Mouse (Mus musculus): ENCODE data around the gene Glyr1. TPM values are rescaled to one million over a fixed set of nuclear protein-coding genes. Genes with fewer than 3 reads are reported as not detected.

Gene Glyr1
- 191 and 204 TPM in 2 replicates for polyA plus RNA-seq (2016; fragmentation: Nextera tagmentation; extraction: Ambion mirVana)

DNA sequence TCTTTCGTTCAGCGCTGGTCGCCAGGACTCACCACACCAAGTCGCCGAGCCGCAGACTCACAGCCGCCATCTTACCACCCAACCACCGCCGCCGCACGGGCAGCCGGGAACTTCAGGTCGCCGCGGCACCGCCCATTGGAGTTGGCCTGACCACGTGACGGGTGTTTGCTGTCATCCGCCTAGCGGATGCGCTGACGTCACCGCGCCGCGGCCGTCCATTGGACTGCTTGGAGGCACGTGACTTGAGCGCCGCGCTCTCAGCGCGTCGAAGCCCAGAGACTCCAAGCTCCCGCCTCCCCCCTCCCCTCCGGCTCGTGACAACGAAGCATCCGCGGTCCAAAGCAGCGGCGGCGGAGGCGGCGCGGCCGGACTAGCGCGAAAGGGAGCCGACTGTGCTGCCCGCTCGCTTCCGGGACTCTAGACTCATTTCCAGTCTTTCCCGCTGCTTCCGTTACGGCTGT lies at the start of gene Glyr1, which contains the start of gene Ubn1:
Gene Glyr1 (minus strand): TSS at position 90 of the 461 bp plus-strand sequence.
Gene Ubn1 (plus strand): TSS at position 284 of the 461 bp plus-strand sequence.
- WGBS = under 1% methylated on average over 56 of the region's 56 CpGs
- peak; percentile 99 for DNase-seq (ENCODE audit: low spot score)
- H3K27me3 ChIP-seq (ENCODE audit: low read depth, poor library complexity, severe bottlenecking) = no peaks in the 10 kb centered on the region
- H3K9me3 ChIP-seq (replicated peaks) = no peaks in the 10 kb centered on the region
- H3K36me3 ChIP-seq = peaks cover 51% of the 10 kb centered on the region
- peak within 1 kb of the TSS; percentile 93 for H3K27ac ChIP-seq
- H3K4me3 ChIP-seq = peak within 1 kb of the TSS; percentile 98
- peaks cover 21% of the 10 kb centered on the region for H3K4me1 ChIP-seq

DNA sequence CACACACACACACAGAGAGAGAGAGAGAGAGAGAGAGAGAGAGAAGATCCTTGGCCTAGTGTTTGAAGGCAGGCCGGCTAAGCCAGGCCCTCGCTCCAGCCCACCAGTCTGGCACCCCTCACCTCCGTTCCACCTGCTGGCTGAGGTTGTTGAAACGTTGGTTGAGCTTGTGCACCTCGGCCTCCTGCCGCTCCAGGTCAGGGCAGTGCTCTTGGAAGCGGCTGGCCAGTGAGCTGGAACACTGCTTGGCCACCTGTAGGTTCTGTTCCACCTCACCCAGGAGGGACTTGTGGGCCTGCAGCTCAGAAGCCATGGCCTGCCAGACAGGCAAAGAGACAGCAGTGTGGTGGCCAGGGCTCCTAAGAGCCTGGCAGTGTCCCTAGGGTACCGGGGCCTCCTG lies 46.8 kb upstream of the Glyr1 start:
- Histone ChIP-seq H3K9me3 (replicated peaks) (no peaks in the 10 kb centered on the region), H3K27ac (no peak overlapping the region), H3K27me3 (ENCODE audit: low read depth, poor library complexity, severe bottlenecking) (no peaks in the 10 kb centered on the region), H3K4me3 (no peak overlapping the region), H3K4me1 (no peaks in the 10 kb centered on the region), H3K36me3 (no peaks in the 10 kb centered on the region)
- 89% methylated on average over 8 of the region's 8 CpGs for WGBS
- DNase-seq (ENCODE audit: low spot score) = no peak

DNA sequence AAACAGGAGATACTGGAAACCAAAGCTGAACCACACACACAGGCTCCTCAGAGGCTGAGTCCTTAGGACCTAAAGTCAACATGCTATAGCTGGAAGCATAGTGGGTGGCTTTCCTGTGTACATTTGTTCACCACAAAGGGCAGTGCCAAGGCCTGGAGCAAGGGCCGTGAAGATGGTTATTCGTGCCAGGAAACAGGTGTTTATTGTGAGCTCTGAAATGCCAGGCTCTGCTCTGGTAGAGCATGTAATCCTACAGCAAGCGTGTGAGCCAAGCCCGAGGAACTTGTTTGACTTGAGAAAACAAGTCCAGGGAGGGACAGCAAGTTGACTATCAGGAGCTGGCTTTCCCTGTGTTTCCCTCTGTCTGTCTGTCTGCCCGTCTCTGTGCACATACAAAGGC lies 43.6 kb upstream of the Glyr1 start:
- no peak overlapping the region for H3K4me3 ChIP-seq
- 93% methylated on average over 5 of the region's 5 CpGs for WGBS
- H3K9me3 ChIP-seq (replicated peaks) = no peaks in the 10 kb centered on the region
- no peaks in the 10 kb centered on the region for H3K27me3 ChIP-seq (ENCODE audit: low read depth, poor library complexity, severe bottlenecking)
- no peaks in the 10 kb centered on the region for H3K4me1 ChIP-seq
- H3K27ac ChIP-seq = no peak overlapping the region
- H3K36me3 ChIP-seq = peaks cover 1% of the 10 kb centered on the region; the same call in 1 of the 2 replicates
- no peak for DNase-seq (ENCODE audit: low spot score)

- Histone ChIP-seq H3K27me3 (ENCODE audit: low read depth, poor library complexity, severe bottlenecking) (no peaks in the 10 kb centered on the region), H3K9me3 (replicated peaks) (no peaks in the 10 kb centered on the region), H3K4me3 (no peak overlapping the region), H3K36me3 (peaks cover 44% of the 10 kb centered on the region), H3K27ac (no peak overlapping the region), H3K4me1 (no peaks in the 10 kb centered on the region)
- DNase-seq (ENCODE audit: low spot score) = no peak
- WGBS = 61% methylated on average over 10 of the region's 10 CpGs
Observed at GRCm38 (mm10) chr16:5089021-5089420, 39.4 kb upstream of the Glyr1 start.

- WGBS = 96% methylated on average over 2 of the region's 2 CpGs
- H3K27ac ChIP-seq = no peak overlapping the region
- H3K9me3 ChIP-seq (replicated peaks) = no peaks in the 10 kb centered on the region
- no peaks in the 10 kb centered on the region for H3K4me1 ChIP-seq
- DNase-seq (ENCODE audit: low spot score) = no peak
- H3K4me3 ChIP-seq = no peak overlapping the region
- H3K36me3 ChIP-seq = peaks cover 71% of the 10 kb centered on the region
- H3K27me3 ChIP-seq (ENCODE audit: low read depth, poor library complexity, severe bottlenecking) = no peaks in the 10 kb centered on the region
Observed at GRCm38 (mm10) chr16:5086179-5086578, 36.5 kb upstream of the Glyr1 start.

GRCm38 (mm10) chr16:5085196-5085595 lies 35.5 kb upstream of the Glyr1 start:
- Histone ChIP-seq H3K36me3 (peaks cover 74% of the 10 kb centered on the region), H3K4me3 (no peak overlapping the region), H3K27me3 (ENCODE audit: low read depth, poor library complexity, severe bottlenecking) (no peaks in the 10 kb centered on the region), H3K4me1 (no peaks in the 10 kb centered on the region), H3K27ac (no peak overlapping the region), H3K9me3 (replicated peaks) (no peaks in the 10 kb centered on the region)
- no peak for DNase-seq (ENCODE audit: low spot score)
- 90% methylated on average over 4 of the region's 4 CpGs for WGBS

- WGBS = 91% methylated on average over 5 of the region's 5 CpGs
- no peak overlapping the region for H3K4me3 ChIP-seq
- no peaks in the 10 kb centered on the region for H3K9me3 ChIP-seq (replicated peaks)
- no peak overlapping the region for H3K27ac ChIP-seq
- peaks cover 96% of the 10 kb centered on the region for H3K36me3 ChIP-seq
- no peak for DNase-seq (ENCODE audit: low spot score)
- H3K4me1 ChIP-seq = no peaks in the 10 kb centered on the region
- H3K27me3 ChIP-seq (ENCODE audit: low read depth, poor library complexity, severe bottlenecking) = no peaks in the 10 kb centered on the region
Observed at GRCm38 (mm10) chr16:5074341-5074740, 24.7 kb upstream of the Glyr1 start.

DNA sequence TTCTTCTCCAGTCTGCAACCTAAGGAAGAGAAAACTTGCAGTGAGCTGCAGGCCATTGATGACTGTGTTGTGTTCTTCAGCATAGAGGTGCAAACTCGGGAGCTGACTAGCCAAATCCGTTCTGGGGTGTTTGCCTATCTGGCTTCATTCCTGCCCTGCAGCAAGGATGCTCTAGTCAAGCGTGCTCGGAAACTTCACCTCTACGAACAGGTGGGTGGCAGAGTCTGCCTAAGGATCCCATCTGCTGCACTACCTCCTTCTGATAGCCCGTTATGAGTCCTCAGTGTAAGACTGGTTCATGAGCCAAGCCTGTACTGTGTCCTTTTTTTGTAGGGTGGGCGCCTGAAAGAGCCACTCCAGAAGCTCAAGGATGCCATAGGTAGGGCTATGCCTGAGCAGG lies 22.3 kb upstream of the Glyr1 start:
- Histone ChIP-seq H3K9me3 (replicated peaks) (no peaks in the 10 kb centered on the region), H3K4me1 (no peaks in the 10 kb centered on the region), H3K36me3 (peaks cover 94% of the 10 kb centered on the region), H3K4me3 (no peak overlapping the region), H3K27me3 (ENCODE audit: low read depth, poor library complexity, severe bottlenecking) (no peaks in the 10 kb centered on the region), H3K27ac (no peak overlapping the region)
- DNase-seq (ENCODE audit: low spot score) = no peak
- 93% methylated on average over 7 of the region's 7 CpGs for WGBS

DNA sequence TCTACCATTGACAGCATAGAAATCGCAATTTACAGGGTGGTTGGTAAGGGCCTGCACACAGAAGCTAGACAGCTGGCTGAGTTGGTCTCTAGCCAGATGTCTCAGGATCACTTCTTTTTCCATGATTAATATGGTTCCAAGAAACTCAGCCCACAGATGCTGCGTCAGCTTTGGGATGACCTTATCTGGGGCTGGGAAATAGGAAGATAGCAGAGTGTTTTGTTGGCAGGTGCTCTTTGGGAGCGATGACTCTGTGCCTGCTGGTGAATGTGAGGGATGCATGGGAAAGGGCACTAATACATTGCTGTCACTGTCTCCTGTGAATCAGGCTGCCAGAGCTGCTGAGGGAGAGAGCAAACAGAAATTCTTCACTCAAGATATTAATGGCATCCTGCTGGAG lies 20.7 kb upstream of the Glyr1 start:
- no peak overlapping the region for H3K4me3 ChIP-seq
- H3K27ac ChIP-seq = no peak overlapping the region
- H3K27me3 ChIP-seq (ENCODE audit: low read depth, poor library complexity, severe bottlenecking) = no peaks in the 10 kb centered on the region
- no peaks in the 10 kb centered on the region for H3K9me3 ChIP-seq (replicated peaks)
- DNase-seq (ENCODE audit: low spot score) = no peak
- WGBS = 95% methylated on average over 3 of the region's 3 CpGs
- peaks cover 93% of the 10 kb centered on the region for H3K36me3 ChIP-seq
- H3K4me1 ChIP-seq = no peaks in the 10 kb centered on the region

DNA sequence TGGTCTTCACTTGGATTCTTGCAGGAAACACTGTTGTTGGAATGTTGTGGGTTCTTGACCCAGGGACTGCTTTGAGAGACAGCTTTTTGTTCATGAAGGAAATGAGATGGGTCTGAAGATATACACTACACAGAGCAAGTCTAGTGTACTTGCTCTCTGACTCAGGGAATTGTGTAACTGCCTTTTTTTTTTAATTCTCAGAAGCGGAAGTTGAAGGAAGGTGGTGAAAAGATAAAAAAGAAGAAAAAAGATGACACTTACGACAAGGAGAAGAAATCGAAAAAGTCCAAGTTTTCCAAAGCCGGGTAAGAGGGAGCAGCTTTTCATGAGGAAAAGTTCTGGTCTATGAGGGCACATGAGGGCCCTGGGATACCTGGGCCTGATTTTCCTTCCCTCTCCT lies 13.8 kb upstream of the Glyr1 start:
- no peaks in the 10 kb centered on the region for H3K9me3 ChIP-seq (replicated peaks)
- WGBS = 97% methylated on average over 4 of the region's 4 CpGs
- DNase-seq (ENCODE audit: low spot score) = no peak
- no peaks in the 10 kb centered on the region for H3K27me3 ChIP-seq (ENCODE audit: low read depth, poor library complexity, severe bottlenecking)
- no peak overlapping the region for H3K4me3 ChIP-seq
- H3K36me3 ChIP-seq = peaks cover 91% of the 10 kb centered on the region
- H3K4me1 ChIP-seq = no peaks in the 10 kb centered on the region
- no peak overlapping the region for H3K27ac ChIP-seq

GRCm38 (mm10) chr16:5058114-5058513 lies 8.5 kb upstream of the Glyr1 start:
- Histone ChIP-seq H3K27ac (no peak overlapping the region), H3K9me3 (replicated peaks) (no peaks in the 10 kb centered on the region), H3K4me3 (no peak overlapping the region), H3K36me3 (peaks cover 90% of the 10 kb centered on the region), H3K27me3 (ENCODE audit: low read depth, poor library complexity, severe bottlenecking) (no peaks in the 10 kb centered on the region), H3K4me1 (no peaks in the 10 kb centered on the region)
- WGBS = 95% methylated on average over 1 of the region's 1 CpGs
- DNase-seq (ENCODE audit: low spot score) = no peak

- WGBS = under 1% methylated on average over 78 of the region's 78 CpGs
- H3K27me3 ChIP-seq (ENCODE audit: low read depth, poor library complexity, severe bottlenecking) = no peaks in the 10 kb centered on the region
- H3K4me1 ChIP-seq = peaks cover 21% of the 10 kb centered on the region
- peak; percentile 80 for DNase-seq (ENCODE audit: low spot score)
- H3K27ac ChIP-seq = peak overlapping the region; percentile 93
- no peaks in the 10 kb centered on the region for H3K9me3 ChIP-seq (replicated peaks)
- peaks cover 51% of the 10 kb centered on the region for H3K36me3 ChIP-seq
- H3K4me3 ChIP-seq = peak overlapping the region; percentile 98
Observed at GRCm38 (mm10) chr16:5050251-5051110, 818 bp upstream of the Glyr1 start.

DNA sequence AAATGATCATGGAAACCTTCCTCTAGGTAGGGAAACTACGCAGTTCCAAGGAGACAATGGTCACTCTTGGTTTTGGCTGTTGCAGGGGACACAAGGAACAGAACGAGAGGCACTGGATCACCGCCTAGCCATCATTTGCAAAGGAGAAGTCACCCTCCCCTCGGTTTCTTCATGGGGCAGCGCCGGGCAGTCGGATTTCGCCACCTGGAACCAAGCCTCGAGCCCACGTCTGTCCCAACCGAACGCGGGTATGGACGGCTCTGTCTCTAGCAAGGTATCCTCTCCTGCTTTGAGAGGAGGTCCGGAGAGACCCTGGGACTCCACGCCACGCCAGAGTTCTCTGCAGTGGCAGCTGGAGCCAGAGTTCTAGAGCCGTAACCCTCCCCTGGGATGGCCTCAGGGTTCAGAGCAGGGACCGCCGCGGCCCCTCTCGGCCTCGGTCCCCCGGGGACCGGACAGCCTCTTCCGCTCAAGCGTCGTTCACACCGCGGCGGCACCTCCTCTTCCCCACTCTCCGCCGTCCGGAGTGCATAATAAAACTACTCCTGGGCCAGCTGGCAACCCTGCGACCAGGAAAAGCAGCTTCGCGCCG lies 385 bp downstream of the Glyr1 start:
- under 1% methylated on average over 38 of the region's 38 CpGs for WGBS
- H3K27me3 ChIP-seq (ENCODE audit: low read depth, poor library complexity, severe bottlenecking) = no peaks in the 10 kb centered on the region
- peaks cover 53% of the 10 kb centered on the region for H3K36me3 ChIP-seq
- no peaks in the 10 kb centered on the region for H3K9me3 ChIP-seq (replicated peaks)
- no peak for DNase-seq (ENCODE audit: low spot score)
- H3K27ac ChIP-seq = peak overlapping the region; percentile 93
- peaks cover 21% of the 10 kb centered on the region for H3K4me1 ChIP-seq
- H3K4me3 ChIP-seq = peak overlapping the region; percentile 98

Data from limb, embryonic 10.5 days (tissue).